Mouse (Mus musculus): Measurements from ENCODE around the gene C1qtnf2.

DNA sequence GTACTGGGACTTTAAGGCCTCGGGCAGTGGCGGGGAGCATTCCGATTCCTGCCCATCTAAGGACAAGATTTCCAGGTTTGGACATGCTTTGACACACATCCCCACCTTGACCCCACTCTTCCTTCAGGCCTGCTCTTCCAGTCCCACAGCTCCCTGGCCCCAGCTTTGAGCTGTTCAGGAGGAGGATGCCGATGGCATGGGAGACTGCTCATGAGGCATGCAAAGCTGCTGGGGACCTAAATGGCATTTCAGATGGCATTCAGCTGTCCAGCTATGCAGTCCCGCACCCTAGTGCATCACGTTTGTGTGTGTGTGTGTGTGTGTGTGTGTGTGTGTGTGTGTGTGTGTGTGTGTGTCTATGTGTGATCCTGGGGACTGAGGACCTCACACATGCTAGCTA, 63.0 kb downstream of the C1qtnf2 start:
- no peak for TF ChIP-seq GATA1 (IDR thresholded peaks at IDR 0.05; ENCODE audit: borderline replicate concordance, low read length)
- TF ChIP-seq FLI1 (IDR thresholded peaks at IDR 0.05; ENCODE audit: low read length): no peak
